Mouse (Mus musculus) lung, adult 2 months (tissue): Measurements from ENCODE around the gene Irf2bp1.

Experiments used
- CTCF ChIP-seq: fragments of 200-500 bp; IDR thresholded peaks from 2 replicates; pipeline ENCODE4 v1.5.1; 2011; ENCODE audit warnings: mild to moderate bottlenecking, low read length, control low read depth; ENCODE audit not compliant: insufficient read depth
- POLR2A ChIP-seq: fragments of 200-500 bp; IDR thresholded peaks from 2 replicates; pipeline ENCODE4 v1.6.1; 2011; ENCODE audit warnings: low read depth, mild to moderate bottlenecking, control low read depth, low read length, borderline replicate concordance; ENCODE audit errors: extremely low read depth

GRCm38 (mm10) chr7:18978381-18978780 lies 25.5 kb upstream of the Irf2bp1 start:
- TF ChIP-seq CTCF = no peak
- TF ChIP-seq POLR2A = no peak
